Mouse (Mus musculus): ENCODE data around the gene Cyth2.

DNA sequence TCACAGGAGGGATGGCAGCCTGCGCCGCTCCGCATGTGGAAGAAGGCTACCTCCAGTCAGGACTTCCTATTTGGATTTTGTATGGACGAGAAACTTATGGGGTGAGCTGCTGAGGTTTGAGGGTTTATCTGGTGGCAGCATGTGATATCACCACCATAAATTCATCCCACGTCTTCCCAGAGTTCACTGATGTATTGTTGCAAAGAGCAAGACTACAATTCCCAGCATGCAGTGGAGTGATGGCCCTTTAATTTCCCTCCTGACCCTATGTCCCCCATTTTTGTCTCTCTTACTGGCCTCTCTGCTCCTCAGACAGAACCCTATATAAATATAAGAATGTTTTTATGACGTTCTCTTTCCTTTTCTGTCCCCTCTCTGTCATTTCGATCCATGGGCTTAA lies 48.4 kb upstream of the Cyth2 start:
- TF ChIP-seq POLR2A (IDR thresholded peaks at IDR 0.05; ENCODE audit: borderline replicate concordance, insufficient read depth, low read length) (no peak), CTCF (IDR thresholded peaks at IDR 0.05; ENCODE audit: borderline replicate concordance, insufficient read depth, low read depth, low read length) (no peak)

Data from cerebellum, adult 2 months (tissue).